Mouse (Mus musculus): ENCODE data around the gene Arl4d.
"Not testable (repeated sequence)": the region's sequence is repeated elsewhere in the genome, so short reads cannot be mapped to it uniquely, and the experiment has no call there.

DNA sequence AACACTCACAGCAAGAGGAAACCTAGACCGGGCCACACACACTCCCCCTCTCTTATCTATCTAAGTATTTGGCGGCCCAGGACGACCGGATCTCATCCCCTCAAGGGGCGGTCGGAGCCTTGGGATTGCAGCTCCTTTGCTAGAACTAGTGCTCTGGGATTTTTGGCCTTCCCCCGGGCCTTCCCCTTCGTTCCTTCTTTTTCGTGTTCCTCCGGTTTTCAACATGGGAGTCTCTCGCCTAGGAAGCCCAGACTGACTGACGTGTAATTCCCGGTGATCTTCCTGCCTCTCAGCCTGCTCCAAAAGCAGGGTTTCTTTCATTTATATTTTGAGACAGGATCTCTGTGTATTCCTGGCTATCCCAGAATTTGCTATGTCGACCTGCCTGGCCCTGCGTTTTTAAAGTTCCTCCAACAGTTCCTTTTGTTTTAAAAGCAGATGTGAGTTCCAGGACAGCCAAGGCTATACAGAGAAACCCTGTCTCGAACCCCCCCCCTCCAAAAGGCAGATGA lies 19.0 kb upstream of the Arl4d start:
- not testable (repeated sequence) for TF ChIP-seq CTCF (IDR thresholded peaks at IDR 0.05; ENCODE audit: control insufficient read depth, insufficient read depth, insufficient replicate concordance, low read depth, low read length); POLR2A (IDR thresholded peaks at IDR 0.05; ENCODE audit: control insufficient read depth, low read depth, low read length)
